Mouse (Mus musculus) spleen, embryonic (tissue): ENCODE data around the gene Fbxl2.
"Not testable (repeated sequence)": the region's sequence is repeated elsewhere in the genome, so short reads cannot be mapped to it uniquely, and the experiment has no call there.

Experiments
- CTCF ChIA-PET: fragments of 350-600 bp; sonication (Branson Sonifier 250); formaldehyde crosslinking; loops from one replicate; lab custom pipeline; 2022; lab: Charles Lee

The Fbxl2 gene

GRCm38 (mm10) chr9:114046028-114046427 is at the start of gene Fbxl2:
Fbxl2 (minus strand) TSS chr9:114046191.
- CTCF ChIA-PET: no interaction called here

- CTCF ChIA-PET: no interaction called here
Observed at GRCm38 (mm10) chr9:114094854-114095253, 48.9 kb upstream of the Fbxl2 start.

GRCm38 (mm10) chr9:114092188-114092587 is 46.2 kb upstream of the Fbxl2 start:
- CTCF ChIA-PET: interaction anchor here (0.7 kb wide), 1 partner anchor 230 kb away, joined by 4 read pairs; no protein-coding TSS in a partner anchor

- CTCF ChIA-PET: not testable (repeated sequence)
Observed at GRCm38 (mm10) chr9:114088885-114089284, 42.9 kb upstream of the Fbxl2 start.

- CTCF ChIA-PET: no interaction called here
Observed at GRCm38 (mm10) chr9:114087106-114087815, 41.3 kb upstream of the Fbxl2 start.

- CTCF ChIA-PET: no interaction called here
Observed at GRCm38 (mm10) chr9:114086422-114086821, 40.4 kb upstream of the Fbxl2 start.

GRCm38 (mm10) chr9:114073681-114074080 is 27.7 kb upstream of the Fbxl2 start:
- CTCF ChIA-PET: no interaction called here

- CTCF ChIA-PET: no interaction called here
Observed at GRCm38 (mm10) chr9:114069372-114069771, 23.4 kb upstream of the Fbxl2 start.

GRCm38 (mm10) chr9:114068494-114069053 is 22.6 kb upstream of the Fbxl2 start:
- CTCF ChIA-PET: no interaction called here

- CTCF ChIA-PET: no interaction called here
Observed at GRCm38 (mm10) chr9:114057090-114057796, 11.3 kb upstream of the Fbxl2 start, which contains the start of gene Susd5. Susd5 (plus strand) TSS chr9:114057140.

GRCm38 (mm10) chr9:114052866-114053265 is 6.9 kb upstream of the Fbxl2 start:
- CTCF ChIA-PET: no interaction called here

GRCm38 (mm10) chr9:114052031-114052430 is 6.0 kb upstream of the Fbxl2 start:
- CTCF ChIA-PET: no interaction called here

- CTCF ChIA-PET: no interaction called here
Observed at GRCm38 (mm10) chr9:114050778-114051177, 4.8 kb upstream of the Fbxl2 start.

- CTCF ChIA-PET: no interaction called here
Observed at GRCm38 (mm10) chr9:114050106-114050505, 4.1 kb upstream of the Fbxl2 start.

- CTCF ChIA-PET: no interaction called here
Observed at GRCm38 (mm10) chr9:114046676-114047075, 685 bp upstream of the Fbxl2 start.

- CTCF ChIA-PET: no interaction called here
Observed at GRCm38 (mm10) chr9:114044446-114044845, 1.5 kb downstream of the Fbxl2 start.

- CTCF ChIA-PET: no interaction called here
Observed at GRCm38 (mm10) chr9:114042490-114042889, 3.5 kb downstream of the Fbxl2 start.

GRCm38 (mm10) chr9:114040945-114041344 is 5.0 kb downstream of the Fbxl2 start:
- CTCF ChIA-PET: no interaction called here

GRCm38 (mm10) chr9:114026261-114026934 is 19.6 kb downstream of the Fbxl2 start:
- CTCF ChIA-PET: no interaction called here

GRCm38 (mm10) chr9:114025846-114026245 is 20.1 kb downstream of the Fbxl2 start:
- CTCF ChIA-PET: no interaction called here

GRCm38 (mm10) chr9:114025182-114025581 is 20.8 kb downstream of the Fbxl2 start:
- CTCF ChIA-PET: no interaction called here

- CTCF ChIA-PET: no interaction called here
Observed at GRCm38 (mm10) chr9:114022141-114022540, 23.9 kb downstream of the Fbxl2 start.
